Mouse (Mus musculus): ENCODE results near the gene Cfl2.

DNA sequence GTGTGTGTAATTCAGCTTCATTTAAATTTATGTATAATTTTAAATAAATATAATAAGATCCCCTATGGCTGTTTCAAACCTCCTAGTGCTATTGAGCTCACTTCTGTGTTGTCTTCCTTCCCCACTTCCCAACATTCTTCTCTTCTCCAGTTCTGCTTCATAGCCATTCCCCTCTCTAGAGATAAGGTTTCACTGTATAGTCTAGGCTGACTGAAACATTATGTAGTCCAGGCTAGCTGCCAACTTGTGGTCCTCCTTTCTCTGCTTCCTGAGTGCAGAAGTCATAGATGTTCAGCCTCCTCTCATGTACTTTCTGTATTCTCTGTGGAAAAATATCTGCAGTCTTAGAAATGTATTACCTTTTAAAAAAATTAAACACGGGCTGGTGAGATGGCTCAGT lies 15.2 kb upstream of the Cfl2 start:
- TF ChIP-seq CTCF (IDR thresholded peaks at IDR 0.05; ENCODE audit: borderline replicate concordance, extremely low read depth, insufficient read depth, insufficient read length) (no peak), POLR2A (IDR thresholded peaks at IDR 0.05; ENCODE audit: borderline replicate concordance, extremely low read depth, insufficient read depth, insufficient read length, poor library complexity, severe bottlenecking) (no peak)

Measured in brain, embryonic 14.5 days (tissue).